Mouse (Mus musculus): ENCODE data around the gene Vmn2r20. TPM values are rescaled to one million over a fixed set of nuclear protein-coding genes. Genes with fewer than 3 reads are reported as not detected.
"Not testable (repeated sequence)": the region's sequence is repeated elsewhere in the genome, so short reads cannot be mapped to it uniquely, and the experiment has no call there.

Gene Vmn2r20
- polyA plus RNA-seq (2016; fragmentation: Nextera tagmentation; extraction: Ambion mirVana) = not detected in 2 replicates

- H3K27me3 ChIP-seq (ENCODE audit: insufficient read depth, poor library complexity, severe bottlenecking); H3K4me1 ChIP-seq (replicated peaks); H3K9me3 ChIP-seq; DNase-seq (ENCODE audit: low spot score); H3K27ac ChIP-seq; H3K36me3 ChIP-seq; H3K4me3 ChIP-seq: not testable (repeated sequence)
- no CpG with 5 or more reads among the region's 4 CpGs for WGBS
Measured at GRCm38 (mm10) chr6:123418016-123418415, at the start of gene Vmn2r20. Gene Vmn2r20 (minus strand): TSS chr6:123418116.

GRCm38 (mm10) chr6:123424413-123424812, 6.5 kb upstream of the Vmn2r20 start:
- no CpG with 5 or more reads among the region's 1 CpGs for WGBS

DNA sequence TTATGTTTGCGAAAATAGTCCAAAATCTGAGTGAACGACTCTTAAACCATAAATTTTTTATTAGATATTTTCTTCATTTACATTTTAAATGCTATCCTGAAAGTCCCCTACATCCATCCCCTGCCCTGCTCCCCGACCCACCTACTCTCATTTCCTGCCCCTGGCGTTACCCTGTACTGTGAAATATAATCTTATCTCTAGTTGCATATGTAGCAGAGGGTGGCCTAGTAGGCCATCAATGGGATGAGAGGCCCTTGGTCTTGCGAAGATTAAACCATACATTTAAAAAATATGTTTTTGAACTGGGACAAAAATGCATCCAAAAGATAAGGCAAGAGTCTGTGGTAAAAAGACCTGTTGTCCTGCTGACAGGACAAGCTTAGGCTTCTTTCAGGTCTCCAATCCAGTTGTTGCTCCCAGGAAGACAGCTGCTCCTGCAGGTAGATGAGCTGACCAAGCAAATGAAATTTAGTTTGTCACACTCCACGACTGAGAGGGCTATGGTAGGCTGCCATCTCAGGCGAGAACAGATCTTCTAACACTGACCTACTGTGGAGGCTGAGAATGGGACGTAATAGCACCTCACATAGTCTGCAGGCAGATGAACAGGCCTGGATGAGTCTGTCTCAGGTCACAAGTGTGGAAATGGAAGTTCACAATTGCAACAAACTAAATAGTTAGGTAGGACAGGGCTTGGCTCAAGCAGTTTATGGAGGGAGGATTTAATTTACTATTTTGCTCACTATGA, 10.8 kb downstream of the Vmn2r20 start:
- not testable (repeated sequence) for H3K4me3 ChIP-seq; H3K36me3 ChIP-seq; H3K9me3 ChIP-seq; DNase-seq (ENCODE audit: low spot score); H3K27me3 ChIP-seq (ENCODE audit: insufficient read depth, poor library complexity, severe bottlenecking); H3K4me1 ChIP-seq (replicated peaks); H3K27ac ChIP-seq
- WGBS = no CpG with 5 or more reads among the region's 8 CpGs

More at GRCm38 (mm10) chr6:123424413-123424812, 6.5 kb upstream of the Vmn2r20 start:
- not testable (repeated sequence) for DNase-seq (ENCODE audit: low spot score); H3K36me3 ChIP-seq; H3K4me1 ChIP-seq (replicated peaks); H3K4me3 ChIP-seq; H3K9me3 ChIP-seq; H3K27me3 ChIP-seq (ENCODE audit: insufficient read depth, poor library complexity, severe bottlenecking); H3K27ac ChIP-seq

DNA sequence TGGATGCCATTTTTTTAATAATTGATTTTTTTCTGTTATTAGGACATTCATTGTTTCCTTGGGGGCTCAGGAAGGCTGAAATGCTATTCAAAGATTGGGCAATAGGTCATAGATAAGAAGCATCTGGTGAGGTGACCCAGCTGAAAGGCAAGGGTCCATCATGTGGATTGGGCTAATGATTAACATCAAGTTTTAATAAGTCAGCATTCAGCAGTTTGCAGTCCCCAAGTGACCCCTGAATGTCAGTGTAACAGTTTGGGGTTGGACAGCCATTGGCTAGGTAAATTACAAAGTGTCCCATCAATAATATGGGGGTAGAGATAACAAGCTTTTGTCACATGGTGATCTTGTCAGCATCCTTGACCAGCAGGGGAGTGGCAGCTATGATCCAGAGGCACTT, 29.1 kb downstream of the Vmn2r20 start:
- DNase-seq (ENCODE audit: low spot score); H3K9me3 ChIP-seq; H3K27ac ChIP-seq; H3K4me1 ChIP-seq (replicated peaks); H3K4me3 ChIP-seq; H3K27me3 ChIP-seq (ENCODE audit: insufficient read depth, poor library complexity, severe bottlenecking); H3K36me3 ChIP-seq: not testable (repeated sequence)

- 84% methylated on average over 1 of the region's 1 CpGs for WGBS
- H3K27ac ChIP-seq = no peak overlapping the region
- no peaks in the 10 kb centered on the region for H3K4me1 ChIP-seq (replicated peaks)
- H3K4me3 ChIP-seq = no peak overlapping the region
- no peaks in the 10 kb centered on the region for H3K27me3 ChIP-seq (ENCODE audit: insufficient read depth, poor library complexity, severe bottlenecking)
- DNase-seq (ENCODE audit: low spot score) = no peak
- H3K9me3 ChIP-seq = no peaks in the 10 kb centered on the region
- H3K36me3 ChIP-seq = no peaks in the 10 kb centered on the region
Measured at GRCm38 (mm10) chr6:123346141-123346540, 71.8 kb downstream of the Vmn2r20 start.

- Histone ChIP-seq H3K4me1 (replicated peaks) (no peaks in the 10 kb centered on the region), H3K4me3 (no peak overlapping the region), H3K9me3 (no peaks in the 10 kb centered on the region), H3K27ac (no peak overlapping the region), H3K27me3 (ENCODE audit: insufficient read depth, poor library complexity, severe bottlenecking) (no peaks in the 10 kb centered on the region), H3K36me3 (no peaks in the 10 kb centered on the region)
- no peak for DNase-seq (ENCODE audit: low spot score)
Measured at GRCm38 (mm10) chr6:123340093-123340492, 77.8 kb downstream of the Vmn2r20 start.

DNA sequence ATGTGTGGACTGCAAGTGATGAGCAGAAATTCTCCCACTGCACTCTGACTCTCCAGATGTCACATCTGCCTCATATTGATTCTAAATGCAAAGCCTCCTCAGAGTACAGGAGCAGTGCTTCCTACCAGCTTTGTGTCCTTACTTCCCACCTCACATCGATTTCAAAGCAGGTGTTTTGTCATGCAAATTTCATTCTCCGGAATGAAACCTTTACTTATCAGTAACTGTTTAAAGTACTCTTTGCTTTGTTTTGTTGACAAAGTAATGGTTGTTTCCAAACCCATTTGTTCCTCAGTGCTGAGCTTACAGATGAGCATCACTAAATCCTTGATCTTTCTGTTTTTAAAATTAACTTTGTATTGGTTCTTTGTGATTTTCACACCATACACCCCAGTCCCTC, 85.4 kb downstream of the Vmn2r20 start:
- Histone ChIP-seq H3K9me3 (no peaks in the 10 kb centered on the region), H3K4me3 (no peak overlapping the region), H3K27ac (no peak overlapping the region), H3K4me1 (replicated peaks) (no peaks in the 10 kb centered on the region), H3K36me3 (no peaks in the 10 kb centered on the region), H3K27me3 (ENCODE audit: insufficient read depth, poor library complexity, severe bottlenecking) (no peaks in the 10 kb centered on the region)
- WGBS = 45% methylated on average over 2 of the region's 2 CpGs
- no peak for DNase-seq (ENCODE audit: low spot score)

Other genes with a start within 250 kb of the Vmn2r20 start
- gene Clec4b2, start 245.2 kb downstream of the Vmn2r20 start, polyA plus RNA-seq (2016; fragmentation: Nextera tagmentation; extraction: Ambion mirVana) = not detected in 2 replicates
- gene Clec4n, start 188.3 kb downstream of the Vmn2r20 start, polyA plus RNA-seq (2016; fragmentation: Nextera tagmentation; extraction: Ambion mirVana) = 0.18 TPM in 1 of 2 replicates, not detected in the other
- gene Clec4d, start 156.0 kb downstream of the Vmn2r20 start, polyA plus RNA-seq (2016; fragmentation: Nextera tagmentation; extraction: Ambion mirVana) = not detected in 2 replicates
- not detected in 2 replicates for gene Clec4e, start 128.2 kb downstream of the Vmn2r20 start, polyA plus RNA-seq (2016; fragmentation: Nextera tagmentation; extraction: Ambion mirVana)
- gene Vmn2r19, start 109.8 kb downstream of the Vmn2r20 start, polyA plus RNA-seq (2016; fragmentation: Nextera tagmentation; extraction: Ambion mirVana) = not detected in 2 replicates
- not detected in 2 replicates for gene Vmn2r21, start 115.3 kb upstream of the Vmn2r20 start, polyA plus RNA-seq (2016; fragmentation: Nextera tagmentation; extraction: Ambion mirVana)
- not detected in 2 replicates for gene Vmn2r22, start 232.6 kb upstream of the Vmn2r20 start, polyA plus RNA-seq (2016; fragmentation: Nextera tagmentation; extraction: Ambion mirVana)